ENCODE assay signal across 14 mouse cellular contexts in genomic region chr12:44804213-44804612, GRCm38 (mm10).
A peak's percentile ranks its signal among the peaks of the same experiment; 100 is the strongest.
DNase-seq lines count a peak whose midpoint lies in the region.
"Had no signal": no experiment of that assay in that cellular context is flagged by ENCODE, and none has a peak within 500 bp of the region (broad histone marks: within the 10 kb centered on the region; RNA-seq: fewer than 3 reads in every experiment).

No protein-coding gene starts in this region.

- intact Hi-C loops in heart, postnatal 10 days (cut with DNase I) = no loop called here

- DNase-seq in layer of hippocampus, adult 11-12 months (ENCODE audit: low spot score) = peak; percentile 12
- no peak for DNase-seq in layer of hippocampus, postnatal 25 days (ENCODE audit: extremely low spot score in 1 of 2, low spot score in 1 of 2)
- DNase-seq in Muller cell, postnatal 12 days (ENCODE audit: inconsistent ontology term) = peak; percentile 58
- DNase-seq in brain, adult 2 months (ENCODE audit: low read depth, low spot score) = peak; percentile 82
- peak; percentile 1 to 4 for DNase-seq in layer of hippocampus, postnatal 36 days
- no peak for DNase-seq in adipocyte (ENCODE audit: low spot score)
- no peak for DNase-seq in heart, postnatal 10 days
- DNase-seq: adrenal gland, adult 8-10 months; cerebellum, adult 11 months; cerebellum, postnatal 25 days; gastrocnemius, postnatal 14 days; heart, adult 18-20 months; kidney, adult 11 months; thymus, postnatal 14 days had no signal

Comparison
In these comparisons a context has a peak if more than half of its experiments do, and no peak if none do; other contexts are left out.
1. DNase-seq: peak in layer of hippocampus, adult 11-12 months (single experiment), Muller cell, postnatal 12 days (single experiment), brain, adult 2 months (single experiment) and layer of hippocampus, postnatal 36 days (2 of 2); none in layer of hippocampus, postnatal 25 days (0 of 2), adipocyte (single experiment) and heart, postnatal 10 days (0 of 2).